Mouse (Mus musculus) spleen, embryonic (tissue): ENCODE results near the gene Ackr1.

Experiments
- CTCF ChIA-PET: fragments of 350-600 bp; sonication (Branson Sonifier 250); formaldehyde crosslinking; loops from one replicate; lab custom pipeline; 2022; lab: Charles Lee

Gene Ackr1

DNA sequence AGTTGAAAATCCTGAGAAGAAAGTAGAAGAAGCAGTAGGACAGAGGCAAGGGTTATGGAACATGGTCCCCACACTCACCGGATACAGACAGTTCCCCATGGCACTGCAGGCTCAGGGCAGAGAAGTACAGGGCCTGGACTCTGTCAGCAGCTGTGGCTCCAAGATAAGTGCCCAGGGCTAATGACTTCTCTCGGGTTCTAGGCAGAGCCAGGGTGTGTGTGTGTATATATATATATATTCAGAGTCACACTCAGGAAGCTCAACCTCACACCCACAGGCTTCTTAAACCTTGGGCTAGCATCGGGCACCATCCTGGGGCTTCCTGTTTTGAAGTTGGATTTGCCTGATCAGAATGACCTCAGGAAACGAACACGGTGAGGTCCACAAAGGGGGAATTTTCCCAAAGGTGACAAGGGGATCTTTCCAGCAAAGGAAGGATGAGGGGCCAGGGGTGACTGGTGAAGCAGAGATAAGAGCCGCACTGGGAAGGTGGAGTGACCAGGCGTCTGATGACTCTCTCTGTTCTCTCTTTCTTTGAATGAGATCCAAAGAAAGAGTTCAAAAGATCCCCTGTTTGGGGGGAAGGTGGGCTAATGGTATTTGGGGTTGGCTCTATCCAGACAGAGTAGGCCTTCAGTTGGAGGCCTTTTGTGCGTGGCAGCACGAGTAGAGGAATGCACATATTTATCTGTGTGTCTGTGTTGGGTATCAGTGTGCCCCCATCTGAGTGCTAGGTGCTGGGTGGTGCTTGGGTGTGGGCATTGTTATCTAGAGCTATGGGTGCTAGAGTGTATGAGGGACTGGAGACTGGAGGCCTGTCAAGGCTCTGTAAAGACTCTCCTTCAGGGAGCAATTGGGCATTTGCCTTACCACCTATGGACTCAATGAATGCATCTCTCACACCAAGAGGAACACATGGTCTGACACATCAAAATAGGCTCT lies at the start of gene Ackr1:
Gene Ackr1, minus strand, starts transcription at position 439 of the 942 bp plus-strand sequence.
- CTCF ChIA-PET, result interaction anchor here (1.2 kb wide), 1 partner anchor 19 kb away, joined by 3 read pairs; no protein-coding TSS in a partner anchor

- CTCF ChIA-PET, result no interaction called here
Observed at GRCm38 (mm10) chr1:173381436-173381835, 47.9 kb upstream of the Ackr1 start.

DNA sequence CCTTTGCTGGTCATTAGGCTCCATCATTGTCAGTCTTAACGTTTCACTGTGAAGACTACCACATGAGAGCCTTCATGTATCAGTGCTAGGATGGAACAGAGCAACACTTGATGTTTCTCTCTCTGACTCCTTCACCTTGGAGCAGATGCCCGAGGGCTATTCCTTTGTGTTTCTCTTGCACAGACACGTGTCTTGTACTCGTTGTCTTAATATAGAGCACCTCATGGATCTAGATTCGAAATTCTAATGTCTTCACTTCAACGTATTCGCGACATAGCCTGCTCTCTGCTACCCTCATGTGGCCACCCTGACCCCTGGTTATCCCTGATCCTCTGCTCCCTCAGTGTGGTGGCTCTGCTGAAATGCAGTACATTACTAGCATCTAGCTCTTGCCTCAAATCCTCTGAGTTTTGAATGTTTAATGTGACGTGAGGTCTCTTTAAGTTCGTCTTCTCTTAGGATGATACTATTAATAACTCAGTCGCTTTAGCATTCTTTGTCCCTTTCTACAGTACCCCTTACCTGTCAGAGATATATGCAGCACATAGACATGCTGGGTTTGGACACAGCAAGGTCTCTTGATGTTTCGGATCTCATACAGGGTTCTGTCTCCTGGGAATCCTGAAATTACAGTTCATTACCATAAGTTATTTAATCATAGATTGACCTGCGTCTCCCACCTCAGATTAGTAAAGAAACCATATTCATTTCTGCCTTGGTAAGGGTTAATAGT lies 44.0 kb upstream of the Ackr1 start:
- CTCF ChIA-PET, result no interaction called here

DNA sequence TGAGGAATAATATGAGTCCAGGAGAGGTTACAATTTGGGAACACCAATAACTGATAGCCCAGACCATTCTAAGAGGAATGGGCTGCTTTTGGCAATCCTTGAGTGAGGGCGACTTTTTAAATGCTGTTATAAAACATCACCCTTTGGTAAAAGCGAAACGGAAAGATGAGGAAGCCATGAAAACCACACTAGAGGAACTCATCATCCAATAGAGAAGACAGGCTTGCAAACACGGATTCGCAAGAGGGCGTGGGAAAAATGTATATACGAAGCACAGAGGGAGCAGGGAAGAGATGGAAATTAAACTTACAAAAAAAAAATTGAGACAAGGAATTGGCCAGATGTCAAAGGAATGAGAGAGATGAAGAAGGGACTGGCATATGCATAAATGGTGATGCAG lies 40.5 kb upstream of the Ackr1 start:
- CTCF ChIA-PET, result no interaction called here

DNA sequence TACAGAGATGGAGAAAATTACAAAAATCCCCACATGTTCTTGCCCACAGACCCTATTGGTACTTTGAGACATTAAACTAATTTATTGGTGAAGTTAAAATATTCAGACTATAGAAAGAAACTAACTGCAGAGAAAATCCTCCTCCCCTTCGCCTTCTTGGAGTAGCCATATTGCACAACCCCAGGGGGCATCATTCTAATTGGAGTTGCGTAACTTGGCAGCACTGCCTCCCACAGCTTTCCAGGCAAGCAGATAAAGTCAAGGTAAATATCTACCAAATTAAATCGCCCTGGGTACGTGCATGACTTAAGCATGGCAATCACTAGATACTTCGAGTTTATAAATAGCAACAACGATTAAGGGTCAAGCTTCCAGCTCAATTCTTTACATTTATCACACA lies 38.0 kb upstream of the Ackr1 start:
- CTCF ChIA-PET, result no interaction called here

DNA sequence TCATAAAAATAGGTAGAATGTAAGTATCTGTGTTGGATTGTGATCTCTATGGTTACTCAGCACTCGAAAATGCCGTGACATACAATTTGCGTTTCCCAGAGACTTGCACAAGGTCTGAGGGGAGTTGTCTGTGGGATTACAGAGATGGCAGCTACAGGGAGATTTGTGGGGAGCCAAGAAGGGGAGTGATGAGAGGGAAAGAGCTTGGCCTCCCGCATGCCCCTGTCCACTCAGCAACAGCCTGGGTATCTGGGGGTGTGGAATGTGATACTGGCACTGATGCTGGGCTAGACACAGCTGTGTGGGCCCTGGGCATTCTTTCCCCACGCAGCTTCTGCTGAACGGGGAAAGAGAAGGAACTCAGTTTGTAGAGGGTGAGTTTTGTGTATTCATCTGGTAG lies 36.9 kb upstream of the Ackr1 start:
- CTCF ChIA-PET, result no interaction called here

- CTCF ChIA-PET, result no interaction called here
Observed at GRCm38 (mm10) chr1:173369611-173370010, 36.1 kb upstream of the Ackr1 start.

GRCm38 (mm10) chr1:173367356-173368046 lies 34.0 kb upstream of the Ackr1 start, which contains the start of gene Cadm3:
Gene Cadm3, minus strand, starts transcription at chr1:173367695.
- CTCF ChIA-PET, result no interaction called here

- CTCF ChIA-PET, result interaction anchor here (0.6 kb wide), 1 partner anchor 10 kb away, joined by 8 read pairs; no protein-coding TSS in a partner anchor
Observed at GRCm38 (mm10) chr1:173366701-173367355, 33.3 kb upstream of the Ackr1 start.

DNA sequence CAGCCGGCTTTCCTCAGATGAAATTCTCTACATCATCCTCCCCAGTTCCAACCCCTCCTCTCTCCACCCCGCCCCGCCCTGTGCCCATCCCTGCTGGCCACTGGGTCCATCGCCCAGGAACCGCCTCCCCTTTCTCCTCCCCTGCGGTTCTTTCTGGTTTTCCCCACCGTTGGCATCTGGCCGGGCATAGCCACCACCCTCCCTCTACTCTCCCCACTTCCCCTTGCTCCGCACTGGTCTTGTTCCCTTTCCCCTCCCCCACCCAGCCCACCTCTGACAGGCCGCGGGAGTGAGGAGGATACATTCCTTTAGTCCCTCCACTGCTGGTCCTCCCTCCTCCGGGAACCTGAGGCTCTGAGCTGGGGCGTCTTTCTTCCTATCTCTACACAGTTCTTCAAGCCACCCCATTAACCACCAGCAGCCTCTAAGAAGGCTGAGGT lies 32.4 kb upstream of the Ackr1 start:
- CTCF ChIA-PET, result interaction anchor here (0.6 kb wide), 1 partner anchor 11 kb away, joined by 8 read pairs; no protein-coding TSS in a partner anchor

DNA sequence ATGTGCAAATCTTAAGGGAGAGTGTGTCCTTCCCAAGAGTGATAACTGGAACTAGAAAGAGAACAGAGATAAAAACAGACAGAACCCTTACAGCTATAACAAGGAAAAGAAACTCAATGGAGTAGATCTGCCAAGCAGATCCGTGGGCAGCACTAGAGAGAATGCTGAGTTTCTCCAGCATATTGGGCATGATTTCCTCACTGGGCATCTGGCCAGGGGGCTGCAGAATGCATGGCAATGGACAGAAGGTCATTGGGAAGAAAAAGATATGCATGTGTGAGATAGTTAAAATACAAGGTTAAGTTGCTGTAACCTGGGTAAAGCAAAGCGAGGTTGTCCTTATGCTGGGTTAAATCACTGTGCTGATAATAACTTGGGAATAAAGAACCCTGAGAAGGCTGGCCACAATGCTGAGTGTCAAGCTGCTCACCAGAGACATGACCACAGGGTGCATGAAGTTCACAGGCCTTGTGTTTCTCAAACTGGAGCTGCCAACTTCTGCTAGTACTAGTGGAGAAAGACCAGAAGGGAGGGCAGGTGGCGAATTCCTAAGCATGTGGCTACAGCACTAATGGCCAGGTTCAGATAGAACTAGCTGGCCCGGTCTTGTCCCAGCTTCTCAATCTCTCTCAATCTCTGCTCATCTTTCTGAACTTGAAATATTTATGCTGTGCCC lies 30.7 kb upstream of the Ackr1 start:
- CTCF ChIA-PET, result no interaction called here

DNA sequence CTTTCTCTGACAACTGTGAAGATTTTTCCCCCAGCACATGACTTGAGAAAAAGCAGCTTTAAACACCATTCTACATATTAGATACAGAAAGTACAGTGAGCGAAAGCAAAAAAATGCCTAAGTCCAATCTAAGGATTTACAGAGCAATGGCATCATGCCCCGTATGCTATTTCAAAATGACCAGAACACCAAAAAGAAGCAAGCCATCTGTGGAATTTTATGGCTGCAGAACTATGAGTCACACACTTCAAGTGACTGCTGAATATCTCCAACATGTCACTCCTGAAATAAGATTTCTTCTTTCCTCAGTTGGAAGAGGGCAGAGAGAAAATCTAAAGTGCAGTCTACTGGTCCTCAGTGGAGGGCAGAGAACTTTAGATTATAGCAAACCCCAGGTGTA lies 29.9 kb upstream of the Ackr1 start:
- CTCF ChIA-PET, result interaction anchor here (0.7 kb wide), 1 partner anchor 1147 kb away, joined by 3 read pairs; no protein-coding TSS in a partner anchor

DNA sequence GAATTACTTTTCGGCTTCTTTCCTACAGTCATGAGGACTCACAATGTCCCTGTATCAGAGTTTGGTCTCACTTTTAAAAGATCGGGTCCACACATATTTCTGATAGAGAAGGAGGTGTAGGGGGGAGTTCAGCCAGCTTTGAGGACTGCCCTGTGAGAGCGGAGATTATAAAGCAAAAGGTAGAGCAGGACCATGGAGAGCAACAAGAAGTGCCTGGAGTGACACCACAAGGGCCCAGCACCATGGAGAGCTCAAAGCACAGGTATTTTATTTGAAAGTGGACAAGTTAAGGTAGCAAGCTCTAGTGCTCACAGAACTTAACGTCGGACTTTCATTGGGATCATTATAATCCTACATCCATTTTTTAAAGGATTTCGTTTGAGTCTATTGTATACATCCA lies 28.1 kb upstream of the Ackr1 start:
- CTCF ChIA-PET, result no interaction called here

- CTCF ChIA-PET, result no interaction called here
Observed at GRCm38 (mm10) chr1:173359590-173360290, 26.2 kb upstream of the Ackr1 start.

GRCm38 (mm10) chr1:173357799-173358198 lies 24.2 kb upstream of the Ackr1 start:
- CTCF ChIA-PET, result no interaction called here

DNA sequence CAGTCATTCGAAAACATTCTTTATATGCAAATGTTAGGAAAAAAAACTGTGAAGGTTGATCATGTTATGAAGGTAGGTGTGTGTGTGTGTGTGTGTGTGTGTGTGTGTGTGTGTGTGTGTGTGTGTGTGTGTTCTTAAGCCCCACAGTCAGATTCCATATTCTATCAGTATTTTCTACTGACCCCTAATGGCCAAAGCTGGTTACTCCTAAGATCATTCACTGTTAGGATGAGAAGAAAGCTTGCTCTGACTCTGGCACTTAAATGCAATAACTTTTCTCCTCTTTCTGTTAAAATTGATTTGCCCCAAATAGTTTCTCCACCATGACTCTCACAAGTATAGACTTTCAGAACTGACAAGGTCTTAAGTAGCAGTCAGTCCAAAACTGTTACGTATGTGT lies 23.1 kb upstream of the Ackr1 start:
- CTCF ChIA-PET, result no interaction called here

GRCm38 (mm10) chr1:173355107-173355846 lies 21.7 kb upstream of the Ackr1 start:
- CTCF ChIA-PET, result no interaction called here

GRCm38 (mm10) chr1:173350372-173350957 lies 16.9 kb upstream of the Ackr1 start, which contains the start of gene Aim2:
Gene Aim2, plus strand, starts transcription at chr1:173350879.
- CTCF ChIA-PET, result no interaction called here

DNA sequence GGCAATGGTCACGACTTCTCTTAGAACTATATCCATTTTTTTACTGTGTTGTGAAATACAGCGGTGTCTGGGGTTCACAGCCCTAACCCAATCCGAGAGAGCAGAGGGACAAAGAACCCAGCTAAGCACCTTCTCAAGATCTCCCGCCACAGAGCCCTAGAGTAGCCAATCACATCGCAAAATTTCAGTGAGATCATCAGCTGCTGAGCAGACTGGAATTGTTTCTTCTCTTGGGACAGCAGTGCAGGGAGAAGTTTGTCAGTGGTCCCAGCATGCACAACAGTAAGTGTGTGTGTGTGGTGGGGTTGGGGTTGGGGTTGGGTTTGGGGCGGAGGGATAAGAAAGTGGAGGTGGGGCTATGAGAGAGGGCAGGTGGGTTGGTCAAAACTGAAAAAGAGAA lies 16.4 kb upstream of the Ackr1 start:
- CTCF ChIA-PET, result no interaction called here
